ENCODE assay signal across 16 mouse cellular contexts in genomic region chr4:46064263-46064662, GRCm38 (mm10). TPM values are rescaled to one million over a fixed set of nuclear protein-coding genes. Genes with fewer than 3 reads are reported as not detected.
DNase-seq lines count a peak whose midpoint lies in the region; ATAC-seq lines count a peak whose summit lies in the region.
"Had no signal": no experiment of that assay in that cellular context is flagged by ENCODE, and none has a peak within 500 bp of the region (broad histone marks: within the 10 kb centered on the region; RNA-seq: fewer than 3 reads in every experiment).

No protein-coding gene starts in this region.

- peak overlapping the region; percentile 32; the same call in 1 of the 2 replicates for H3K9ac ChIP-seq in heart, embryonic 14.5 days (ENCODE audit: low read length)
- no peak overlapping the region for H3K9ac ChIP-seq in midbrain, embryonic 11.5 days (ENCODE audit: low read length)
- no peak overlapping the region for H3K9ac ChIP-seq in midbrain, embryonic 13.5 days (replicated peaks)

- peak; percentile 84 for DNase-seq in gastrocnemius, adult 18-20 months (ENCODE audit: low spot score)
- no peak for DNase-seq in gastrocnemius, postnatal 10 days
- peak; percentile 65 for DNase-seq in 3134 (ENCODE audit: extremely low read depth, insufficient read length, low spot score)
- DNase-seq in gastrocnemius, postnatal 25 days, result peak; percentile 75
- DNase-seq in midbrain, embryonic 11.5 days (ENCODE audit: low spot score, missing footprints), result no peak
- no peak for DNase-seq in frontal cortex, postnatal 14 days (ENCODE audit: low spot score in 2 of 2)
- DNase-seq: cerebellum, adult 18-20 months; kidney, postnatal 4 days; liver; thymus, postnatal 36 days had no signal

- no peaks in the 10 kb centered on the region for H3K9me3 ChIP-seq in heart, embryonic 14.5 days (ENCODE audit: control insufficient read depth, low read length)
- H3K9me3 ChIP-seq in midbrain, embryonic 11.5 days (ENCODE audit: control insufficient read depth, low read length), result no peaks in the 10 kb centered on the region
- H3K9me3 ChIP-seq in midbrain, embryonic 13.5 days, result no peaks in the 10 kb centered on the region
- H3K9me3 ChIP-seq: forebrain, embryonic 10.5 days had no signal

- no peaks in the 10 kb centered on the region for H3K27me3 ChIP-seq in heart, embryonic 14.5 days (ENCODE audit: control insufficient read depth, insufficient read depth, low read length)
- H3K27me3 ChIP-seq in midbrain, embryonic 11.5 days (ENCODE audit: control insufficient read depth, insufficient read depth, low read length), result no peaks in the 10 kb centered on the region
- no peaks in the 10 kb centered on the region for H3K27me3 ChIP-seq in midbrain, embryonic 13.5 days

- WGBS in heart, embryonic 14.5 days, result 9% methylated on average over 8 of the region's 8 CpGs
- WGBS in midbrain, embryonic 11.5 days, result 69% methylated on average over 8 of the region's 8 CpGs
- WGBS in midbrain, embryonic 13.5 days, result 60% methylated on average over 8 of the region's 8 CpGs

- peaks cover 38 to 73% of the 10 kb centered on the region in 2 experiments for H3K4me1 ChIP-seq in heart, embryonic 14.5 days (ENCODE audit: control insufficient read depth in 2 of 2, insufficient read depth in 2 of 2, low read length in 2 of 2)
- H3K4me1 ChIP-seq in midbrain, embryonic 11.5 days (ENCODE audit: control insufficient read depth, insufficient read depth, low read length), result no peaks in the 10 kb centered on the region
- H3K4me1 ChIP-seq in midbrain, embryonic 13.5 days (replicated peaks), result 0 out of 2 replicates have a peak, but pooled peaks cover 8% of the 10 kb centered on the region

- H3K27ac ChIP-seq in heart, embryonic 14.5 days (replicated peaks in 1 of 2; ENCODE audit: control insufficient read depth in 1 of 2, insufficient read depth in 1 of 2, low read depth in 2 of 2, low read length in 2 of 2), result peak overlapping the region; percentile 81 to 85
- no peak overlapping the region for H3K27ac ChIP-seq in midbrain, embryonic 11.5 days (ENCODE audit: low read depth, low read length)
- no peak overlapping the region for H3K27ac ChIP-seq in midbrain, embryonic 13.5 days
- H3K27ac ChIP-seq: forebrain, embryonic 10.5 days; stomach, postnatal 0 days had no signal

- ATAC-seq in heart, embryonic 14.5 days (ENCODE audit: insufficient number of reproducible peaks, insufficient read depth, low FRiP score, low read depth), result no peak
- ATAC-seq in midbrain, embryonic 11.5 days (ENCODE audit: low FRiP score), result no peak
- ATAC-seq in midbrain, embryonic 13.5 days, result no peak
- ATAC-seq: activated CD4-positive, CD25-positive, alpha-beta regulatory T cell, adult 4 months; intestine, embryonic 16.5 days had no signal

- H3K36me3 ChIP-seq in heart, embryonic 14.5 days (ENCODE audit: control insufficient read depth, insufficient read depth, low read length), result peaks cover 60% of the 10 kb centered on the region
- H3K36me3 ChIP-seq in midbrain, embryonic 11.5 days (ENCODE audit: control insufficient read depth, insufficient read depth, low read length), result no peaks in the 10 kb centered on the region
- no peaks in the 10 kb centered on the region for H3K36me3 ChIP-seq in midbrain, embryonic 13.5 days
- H3K36me3 ChIP-seq: forebrain, embryonic 10.5 days had no signal

- H3K4me2 ChIP-seq in heart, embryonic 14.5 days (ENCODE audit: low read length), result peak overlapping the region; percentile 1; the same call in 1 of the 2 replicates
- no peak overlapping the region for H3K4me2 ChIP-seq in midbrain, embryonic 11.5 days
- H3K4me2 ChIP-seq in midbrain, embryonic 13.5 days (replicated peaks), result no peak overlapping the region

- no peak overlapping the region for H3K4me3 ChIP-seq in heart, embryonic 14.5 days (ENCODE audit: control insufficient read depth in 1 of 2, insufficient read depth in 1 of 2, low read depth in 1 of 2, low read length in 2 of 2)
- no peak overlapping the region for H3K4me3 ChIP-seq in midbrain, embryonic 11.5 days (ENCODE audit: low read depth, low read length)
- H3K4me3 ChIP-seq in midbrain, embryonic 13.5 days (replicated peaks), result no peak overlapping the region
- H3K4me3 ChIP-seq: forebrain, embryonic 10.5 days had no signal

RNA-seq across cellular contexts. Expression of gene Tmod1, which starts 25.5 kb away (rescaled TPM):
- total RNA-seq in gastrocnemius, adult 18-20 months (2021), result 100 to 1,000 TPM; 163 to 194 TPM
- 100 to 1,000 TPM; 251 to 256 TPM for total RNA-seq in gastrocnemius, postnatal 10 days (2021)
- total RNA-seq in gastrocnemius, postnatal 25 days (2021), result 100 to 1,000 TPM; 205 to 220 TPM
- 220 and 230 TPM in 2 replicates for polyA plus RNA-seq in heart, embryonic 14.5 days (2014; fragmentation: Nextera tagmentation; extraction: Ambion mirVana)
- 2.7 and 3.4 TPM in 2 replicates for polyA plus RNA-seq in midbrain, embryonic 11.5 days (2014; fragmentation: Nextera tagmentation; extraction: Ambion mirVana)
- polyA plus RNA-seq in midbrain, embryonic 13.5 days (2015; fragmentation: Nextera tagmentation; extraction: Ambion mirVana), result 0.39 and 0.76 TPM in 2 replicates

Comparison
In these comparisons a context has a peak if more than half of its experiments do, and no peak if none do; other contexts are left out.
1. DNase-seq: peak in gastrocnemius, adult 18-20 months (single experiment), 3134 (single experiment) and gastrocnemius, postnatal 25 days (single experiment); none in gastrocnemius, postnatal 10 days (single experiment), midbrain, embryonic 11.5 days (single experiment) and frontal cortex, postnatal 14 days (0 of 2).
2. H3K27ac ChIP-seq: peak in heart, embryonic 14.5 days (2 of 2); none in midbrain, embryonic 11.5 days (single experiment) and midbrain, embryonic 13.5 days (single experiment).